Mouse (Mus musculus) G1E (cell line): Measurements from ENCODE around the gene Zfp213.

Experiments used
- CTCF ChIP-seq: IDR thresholded peaks from 2 replicates; pipeline ENCODE4 v1.5.1; 2012; ENCODE audit warnings: low read depth, low read length, inconsistent platforms, mixed read lengths
- GATA1 ChIP-seq: IDR thresholded peaks from 2 replicates; pipeline ENCODE4 v1.6.1; 2012; ENCODE audit warnings: borderline replicate concordance, low read length, inconsistent platforms, mixed read lengths
- GATA2 ChIP-seq: IDR thresholded peaks from 2 replicates; pipeline ENCODE4 v1.6.1; 2012; ENCODE audit warnings: low read depth, low read length, inconsistent platforms, borderline replicate concordance
- POLR2AphosphoS5 ChIP-seq: IDR thresholded peaks from 2 replicates; pipeline ENCODE4 v1.6.1; 2012; ENCODE audit warnings: low read depth, low read length, inconsistent platforms; ENCODE audit not compliant: insufficient replicate concordance
- TAL1 ChIP-seq: conservative IDR thresholded peaks from 2 replicates; pipeline ENCODE4 v1.6.1; 2012; ENCODE audit warnings: low read depth, low read length, inconsistent platforms, mixed read lengths

- TF ChIP-seq GATA1 (no peak), CTCF (no peak), TAL1 (no peak), GATA2 (no peak), POLR2AphosphoS5 (no peak)
Measured at GRCm38 (mm10) chr17:23548615-23549014, 15.4 kb downstream of the Zfp213 start.
